Mouse (Mus musculus) retina, embryonic 14.5 days (tissue): ENCODE data around the gene Eef2.
A peak's percentile ranks its signal among the peaks of the same experiment; 100 is the strongest.
"Not testable (repeated sequence)": the region's sequence is repeated elsewhere in the genome, so short reads cannot be mapped to it uniquely, and the experiment has no call there.

ENCODE experiments used
- DNase-seq: peaks from one replicate; pipeline ENCODE4 v3.0.0-alpha.2; 2015; ENCODE audit warnings: low spot score

The Eef2 gene

GRCm38 (mm10) chr10:81180946-81181345 lies 4.5 kb downstream of the Eef2 start:
- no peak for DNase-seq

GRCm38 (mm10) chr10:81181860-81182259 lies 5.4 kb downstream of the Eef2 start:
- DNase-seq, result not testable (repeated sequence)

GRCm38 (mm10) chr10:81182336-81183333 lies 6.2 kb downstream of the Eef2 start, which contains the start of gene Dapk3:
Dapk3 (plus strand) TSS chr10:81183005.
- DNase-seq, result peak; percentile 99

GRCm38 (mm10) chr10:81183805-81184204 lies 7.4 kb downstream of the Eef2 start, which contains the start of gene 4930442H23Rik:
4930442H23Rik (minus strand) TSS chr10:81183849.
- DNase-seq, result no peak

- no peak for DNase-seq
Measured at GRCm38 (mm10) chr10:81184765-81185164, 8.3 kb downstream of the Eef2 start.

- no peak for DNase-seq
Measured at GRCm38 (mm10) chr10:81187161-81187560, 10.7 kb downstream of the Eef2 start.

GRCm38 (mm10) chr10:81189821-81190220 lies 13.4 kb downstream of the Eef2 start:
- no peak for DNase-seq

GRCm38 (mm10) chr10:81190236-81190911 lies 13.9 kb downstream of the Eef2 start:
- DNase-seq, result peak; percentile 45

- peak; percentile 32 for DNase-seq
Measured at GRCm38 (mm10) chr10:81190912-81191321, 14.5 kb downstream of the Eef2 start.

- no peak for DNase-seq
Measured at GRCm38 (mm10) chr10:81191342-81191982, 15.0 kb downstream of the Eef2 start.

GRCm38 (mm10) chr10:81192270-81192967 lies 16.0 kb downstream of the Eef2 start:
- DNase-seq, result peak; percentile 79

GRCm38 (mm10) chr10:81192968-81193501 lies 16.6 kb downstream of the Eef2 start:
- DNase-seq, result peak; percentile 60

GRCm38 (mm10) chr10:81193991-81194774 lies 17.8 kb downstream of the Eef2 start:
- no peak for DNase-seq

- no peak for DNase-seq
Measured at GRCm38 (mm10) chr10:81195300-81195699, 18.9 kb downstream of the Eef2 start.

- DNase-seq, result no peak
Measured at GRCm38 (mm10) chr10:81196470-81197065, 20.1 kb downstream of the Eef2 start.

- no peak for DNase-seq
Measured at GRCm38 (mm10) chr10:81197305-81197704, 20.9 kb downstream of the Eef2 start.

GRCm38 (mm10) chr10:81198230-81198629 lies 21.8 kb downstream of the Eef2 start:
- DNase-seq, result peak; percentile 91

- DNase-seq, result no peak
Measured at GRCm38 (mm10) chr10:81198990-81199389, 22.6 kb downstream of the Eef2 start.

- no peak for DNase-seq
Measured at GRCm38 (mm10) chr10:81200141-81200540, 23.7 kb downstream of the Eef2 start.
